Mouse (Mus musculus) liver, adult 2 months (tissue): ENCODE results near the gene Nfic.

ENCODE experiments used
- CTCF ChIP-seq: fragments of 200-500 bp; IDR thresholded peaks from 2 replicates; pipeline ENCODE4 v1.5.1; 2011; ENCODE audit warnings: low read depth, low read length, control low read depth
- POLR2A ChIP-seq: fragments of 200-500 bp; IDR thresholded peaks from 2 replicates; pipeline ENCODE4 v1.6.1; 2011; ENCODE audit warnings: low read length, control low read depth; ENCODE audit not compliant: insufficient read depth; ENCODE audit errors: extremely low read depth

- TF ChIP-seq CTCF = no peak
- no peak for TF ChIP-seq POLR2A
These were observed 33.2 kb downstream of the Nfic start for GRCm38 (mm10) chr10:81422191-81422590.
